Mouse (Mus musculus) cerebellum, adult 2 months (tissue): ENCODE measurements around the gene Ccdc15.

ENCODE experiments used
- CTCF ChIP-seq: fragments of 200-500 bp; IDR thresholded peaks from 2 replicates; pipeline ENCODE4 v1.5.1; 2011; ENCODE audit warnings: low read depth, mild to moderate bottlenecking, control low read depth, low read length, moderate library complexity, borderline replicate concordance; ENCODE audit not compliant: insufficient read depth
- POLR2A ChIP-seq: fragments of 200-500 bp; IDR thresholded peaks from 2 replicates; pipeline ENCODE4 v1.6.1; 2011; ENCODE audit warnings: low read length, control low read depth, borderline replicate concordance; ENCODE audit not compliant: insufficient read depth

DNA sequence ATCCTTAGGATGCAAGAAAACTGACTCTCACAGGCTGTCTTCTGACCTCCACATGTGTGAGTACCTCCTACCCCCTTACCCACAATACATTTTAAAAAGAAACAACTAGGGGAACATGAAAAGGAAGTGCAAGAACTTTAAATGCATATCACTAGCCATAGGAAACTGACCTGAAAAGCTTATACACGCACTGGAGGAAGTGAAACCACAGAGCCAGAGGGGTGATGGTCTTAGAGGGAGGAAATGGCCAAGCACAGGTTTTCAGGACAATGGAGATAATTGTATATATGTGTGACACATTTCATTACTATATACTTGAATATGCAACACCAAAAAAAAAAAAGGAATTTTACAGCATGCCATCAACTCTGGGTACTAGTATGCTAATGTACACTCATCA lies 46.5 kb downstream of the Ccdc15 start:
- TF ChIP-seq CTCF (no peak), POLR2A (no peak)
